Mouse (Mus musculus): Measurements from ENCODE around the gene Pgpep1. TPM values are rescaled to one million over a fixed set of nuclear protein-coding genes. Genes with fewer than 3 reads are reported as not detected.
A peak's percentile ranks its signal among the peaks of the same experiment; 100 is the strongest.

Gene Pgpep1
- polyA plus RNA-seq, 1 experiment from 2014 or later = 67.7 TPM

DNA sequence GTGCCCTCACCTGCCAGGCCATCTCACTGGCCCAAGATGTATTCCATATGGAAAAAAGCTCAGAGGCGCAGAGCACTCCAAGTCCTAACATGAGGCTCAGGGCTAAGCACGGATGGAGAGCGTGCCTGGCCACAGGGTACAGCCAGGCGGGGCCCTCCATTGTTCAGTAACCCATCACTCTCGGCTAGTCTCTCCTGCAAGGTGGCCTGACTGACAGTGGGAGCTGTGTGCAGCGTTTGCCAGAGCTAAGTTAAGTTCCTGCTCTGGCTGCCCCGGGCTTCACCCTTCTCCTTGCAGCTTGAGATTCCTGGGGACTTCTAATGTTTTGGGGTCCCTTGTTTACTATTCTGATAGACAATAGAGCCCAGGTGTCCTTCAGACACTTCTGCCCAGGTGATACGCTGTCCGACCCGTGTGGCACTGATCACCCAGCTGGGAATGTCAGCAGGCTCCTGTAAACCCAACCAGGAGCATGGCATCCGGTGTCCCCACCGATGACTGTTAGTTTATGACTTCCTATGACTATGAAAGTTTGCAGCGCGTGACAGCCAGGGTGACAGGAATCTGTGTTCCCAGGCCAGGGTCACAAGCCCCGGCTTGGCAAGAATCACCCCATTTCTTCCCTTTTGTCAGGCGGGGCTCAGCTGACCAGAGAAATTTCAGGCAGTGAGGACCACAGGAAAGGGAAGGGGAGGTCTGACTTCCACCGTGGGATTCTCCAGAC is 14.5 kb downstream of the Pgpep1 start:
- Histone ChIP-seq H3K4me1 (ENCODE audit: control insufficient read depth, insufficient read depth, low read length) (peaks cover 32% of the 10 kb centered on the region), H3K9ac (replicated peaks; ENCODE audit: low read depth, low read length) (no peak overlapping the region), H3K4me3 (ENCODE audit: low read depth, low read length) (no peak overlapping the region), H3K4me2 (replicated peaks; ENCODE audit: low read depth, low read length) (no peak overlapping the region), H3K27ac (ENCODE audit: low read length) (no peak overlapping the region), H3K36me3 (ENCODE audit: control insufficient read depth, insufficient read depth, low read length) (peaks cover 9% of the 10 kb centered on the region; the same call in 1 of the 2 replicates), H3K9me3 (ENCODE audit: control insufficient read depth, low read depth, low read length) (no peaks in the 10 kb centered on the region), H3K27me3 (ENCODE audit: control insufficient read depth, insufficient read depth, low read length) (no peaks in the 10 kb centered on the region)
- 55% methylated on average over 17 of the region's 17 CpGs for WGBS
- ATAC-seq (ENCODE audit: insufficient number of reproducible peaks, insufficient read depth, low FRiP score, low read depth) = no peak

DNA sequence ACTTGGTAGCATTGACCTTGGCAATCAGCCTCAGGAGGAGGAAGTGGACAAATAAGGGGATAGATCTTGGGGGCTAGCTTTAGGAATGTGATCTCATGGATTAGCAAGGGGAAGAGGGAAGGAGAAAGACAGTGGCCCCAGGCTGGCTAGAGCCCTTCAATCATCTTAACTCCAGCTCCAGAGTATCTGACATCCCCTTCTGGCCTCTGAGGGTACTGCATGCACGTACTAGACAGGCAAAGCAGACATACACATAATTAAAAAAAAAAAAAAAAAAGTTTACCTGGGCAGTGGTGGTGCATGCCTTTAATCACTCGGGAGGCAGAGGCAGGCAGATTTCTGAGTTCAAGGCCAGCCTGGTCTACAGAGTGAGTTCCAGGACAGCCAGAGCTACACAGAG is 16.1 kb downstream of the Pgpep1 start:
- H3K4me3 ChIP-seq (ENCODE audit: low read depth, low read length) = no peak overlapping the region
- H3K9ac ChIP-seq (replicated peaks; ENCODE audit: low read depth, low read length) = no peak overlapping the region
- no peak overlapping the region for H3K4me2 ChIP-seq (replicated peaks; ENCODE audit: low read depth, low read length)
- no peaks in the 10 kb centered on the region for H3K9me3 ChIP-seq (ENCODE audit: control insufficient read depth, low read depth, low read length)
- H3K27ac ChIP-seq (ENCODE audit: low read length) = no peak overlapping the region
- 79% methylated on average over 2 of the region's 2 CpGs for WGBS
- no peaks in the 10 kb centered on the region for H3K27me3 ChIP-seq (ENCODE audit: control insufficient read depth, insufficient read depth, low read length)
- no peak for ATAC-seq (ENCODE audit: insufficient number of reproducible peaks, insufficient read depth, low FRiP score, low read depth)
- peaks cover 24% of the 10 kb centered on the region; the same call in 1 of the 2 replicates for H3K4me1 ChIP-seq (ENCODE audit: control insufficient read depth, insufficient read depth, low read length)
- H3K36me3 ChIP-seq (ENCODE audit: control insufficient read depth, insufficient read depth, low read length) = no peaks in the 10 kb centered on the region

DNA sequence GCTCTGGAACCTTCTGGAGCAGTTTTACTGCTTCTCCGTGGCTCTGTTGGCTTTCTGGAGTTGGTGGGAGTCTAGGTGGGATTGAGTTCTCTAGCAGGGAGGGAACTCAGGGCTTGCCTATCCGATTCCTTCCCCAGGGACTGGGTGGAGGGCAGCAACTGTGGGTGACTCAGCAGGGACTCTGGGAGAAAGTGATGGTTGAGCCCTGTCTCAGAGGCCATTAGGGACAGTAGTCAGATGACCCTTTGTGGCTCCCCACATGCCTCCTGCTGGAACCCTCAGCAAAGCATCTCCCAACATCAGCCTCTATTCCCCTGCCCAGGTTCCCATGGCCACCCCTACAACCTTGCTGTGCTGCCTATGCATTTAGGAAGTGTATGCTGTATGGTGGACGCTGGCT is 17.2 kb downstream of the Pgpep1 start:
- Histone ChIP-seq H3K9ac (replicated peaks; ENCODE audit: low read depth, low read length) (no peak overlapping the region), H3K36me3 (ENCODE audit: control insufficient read depth, insufficient read depth, low read length) (no peaks in the 10 kb centered on the region), H3K4me2 (replicated peaks; ENCODE audit: low read depth, low read length) (no peak overlapping the region), H3K4me1 (ENCODE audit: control insufficient read depth, insufficient read depth, low read length) (peaks cover 18% of the 10 kb centered on the region; the same call in 1 of the 2 replicates), H3K27me3 (ENCODE audit: control insufficient read depth, insufficient read depth, low read length) (no peaks in the 10 kb centered on the region), H3K27ac (ENCODE audit: low read length) (no peak overlapping the region), H3K9me3 (ENCODE audit: control insufficient read depth, low read depth, low read length) (no peaks in the 10 kb centered on the region), H3K4me3 (ENCODE audit: low read depth, low read length) (no peak overlapping the region)
- 58% methylated on average over 3 of the region's 3 CpGs for WGBS
- no peak for ATAC-seq (ENCODE audit: insufficient number of reproducible peaks, insufficient read depth, low FRiP score, low read depth)

DNA sequence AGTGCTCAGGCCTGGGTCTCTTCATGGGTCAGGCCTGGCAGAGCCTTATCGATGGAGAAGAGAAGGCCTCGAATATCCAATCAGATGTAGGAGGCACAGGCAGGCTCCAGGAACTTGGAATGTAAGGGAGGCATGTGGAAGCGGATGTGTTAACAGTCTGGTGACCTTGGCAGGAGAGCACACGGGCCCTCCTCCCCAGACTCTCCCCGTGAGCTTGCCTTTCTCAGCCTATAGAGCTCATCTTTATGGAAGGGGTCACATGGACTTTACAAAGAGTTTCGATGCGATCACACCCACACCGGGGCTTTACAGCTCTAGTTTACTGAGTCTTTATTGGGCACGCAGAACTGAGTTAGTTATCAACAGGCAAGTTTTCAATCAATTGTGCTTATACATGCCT is 21.4 kb downstream of the Pgpep1 start:
- Histone ChIP-seq H3K4me2 (replicated peaks; ENCODE audit: low read depth, low read length) (no peak overlapping the region), H3K9ac (replicated peaks; ENCODE audit: low read depth, low read length) (no peak overlapping the region), H3K9me3 (ENCODE audit: control insufficient read depth, low read depth, low read length) (no peaks in the 10 kb centered on the region), H3K4me3 (ENCODE audit: low read depth, low read length) (no peak overlapping the region), H3K36me3 (ENCODE audit: control insufficient read depth, insufficient read depth, low read length) (no peaks in the 10 kb centered on the region), H3K27ac (ENCODE audit: low read length) (no peak overlapping the region), H3K27me3 (ENCODE audit: control insufficient read depth, insufficient read depth, low read length) (no peaks in the 10 kb centered on the region), H3K4me1 (ENCODE audit: control insufficient read depth, insufficient read depth, low read length) (peaks cover 17% of the 10 kb centered on the region; the same call in 1 of the 2 replicates)
- WGBS = 65% methylated on average over 9 of the region's 9 CpGs
- no peak for ATAC-seq (ENCODE audit: insufficient number of reproducible peaks, insufficient read depth, low FRiP score, low read depth)

DNA sequence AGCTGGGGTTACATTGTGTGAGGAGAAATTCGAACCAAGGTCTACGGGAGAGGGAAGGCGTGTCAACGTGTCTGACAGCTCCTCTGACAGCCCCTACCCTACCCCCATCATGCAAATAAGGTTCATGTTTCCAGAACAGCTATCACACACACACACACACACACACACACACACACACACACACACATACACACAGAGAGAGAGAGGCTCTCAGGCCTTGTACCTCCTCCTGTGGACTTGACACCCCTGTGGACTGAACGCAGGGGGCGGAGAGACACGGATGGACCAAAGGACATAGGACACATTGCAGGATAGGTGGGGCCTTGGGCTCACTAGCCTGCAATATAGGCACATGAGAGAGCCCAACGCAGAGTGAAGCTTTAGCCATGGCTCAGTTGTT is 23.4 kb downstream of the Pgpep1 start:
- Histone ChIP-seq H3K4me1 (ENCODE audit: control insufficient read depth, insufficient read depth, low read length) (peaks cover 17% of the 10 kb centered on the region; the same call in 1 of the 2 replicates), H3K27ac (ENCODE audit: low read length) (no peak overlapping the region), H3K4me2 (replicated peaks; ENCODE audit: low read depth, low read length) (no peak overlapping the region), H3K4me3 (ENCODE audit: low read depth, low read length) (no peak overlapping the region), H3K9me3 (ENCODE audit: control insufficient read depth, low read depth, low read length) (no peaks in the 10 kb centered on the region), H3K27me3 (ENCODE audit: control insufficient read depth, insufficient read depth, low read length) (no peaks in the 10 kb centered on the region), H3K9ac (replicated peaks; ENCODE audit: low read depth, low read length) (no peak overlapping the region), H3K36me3 (ENCODE audit: control insufficient read depth, insufficient read depth, low read length) (no peaks in the 10 kb centered on the region)
- ATAC-seq (ENCODE audit: insufficient number of reproducible peaks, insufficient read depth, low FRiP score, low read depth) = no peak
- 58% methylated on average over 8 of the region's 8 CpGs for WGBS

DNA sequence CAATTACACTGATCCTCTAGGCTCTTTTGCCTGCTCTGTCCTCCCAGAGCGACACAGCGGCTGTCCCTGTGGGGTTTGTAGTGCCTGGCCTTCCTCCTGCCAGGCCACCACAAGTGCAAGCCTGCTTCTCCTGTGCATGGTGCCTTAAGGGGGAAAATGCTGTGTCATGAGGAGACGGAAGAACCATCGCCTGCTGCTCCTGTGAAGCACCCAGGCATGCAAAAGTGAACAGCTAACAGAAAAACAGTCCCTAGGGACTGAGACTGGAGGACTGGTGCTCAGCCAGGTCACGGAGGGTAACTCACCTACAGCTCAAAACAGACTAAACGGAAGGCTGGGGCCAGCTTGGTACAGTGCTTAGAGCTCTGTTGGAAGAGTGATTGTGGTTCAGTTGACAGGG is 24.7 kb downstream of the Pgpep1 start:
- WGBS = 86% methylated on average over 6 of the region's 6 CpGs
- Histone ChIP-seq H3K4me1 (ENCODE audit: control insufficient read depth, insufficient read depth, low read length) (peaks cover 30% of the 10 kb centered on the region), H3K4me3 (ENCODE audit: low read depth, low read length) (no peak overlapping the region), H3K27me3 (ENCODE audit: control insufficient read depth, insufficient read depth, low read length) (no peaks in the 10 kb centered on the region), H3K27ac (ENCODE audit: low read length) (no peak overlapping the region), H3K9ac (replicated peaks; ENCODE audit: low read depth, low read length) (no peak overlapping the region), H3K9me3 (ENCODE audit: control insufficient read depth, low read depth, low read length) (no peaks in the 10 kb centered on the region), H3K36me3 (ENCODE audit: control insufficient read depth, insufficient read depth, low read length) (no peaks in the 10 kb centered on the region), H3K4me2 (replicated peaks; ENCODE audit: low read depth, low read length) (no peak overlapping the region)
- ATAC-seq (ENCODE audit: insufficient number of reproducible peaks, insufficient read depth, low FRiP score, low read depth) = no peak

DNA sequence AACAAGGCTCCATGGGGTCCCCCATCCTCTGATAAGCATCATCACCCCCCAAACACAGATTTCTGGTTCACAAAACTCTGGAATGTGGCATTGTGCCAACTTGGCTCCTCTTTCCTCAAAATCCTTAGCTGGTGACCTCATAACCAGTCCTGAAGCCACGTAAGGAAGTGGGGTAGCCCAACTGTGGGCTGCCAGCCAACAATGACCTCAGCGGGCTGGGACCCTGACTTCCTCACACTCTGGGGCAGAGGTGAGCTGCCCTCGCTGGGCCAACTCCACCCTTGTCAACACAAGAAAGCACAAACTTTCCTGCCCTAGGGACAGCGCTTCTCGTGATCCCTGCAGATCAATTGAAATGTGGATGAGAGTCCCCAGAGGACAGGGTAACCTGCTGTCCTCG is 26.1 kb downstream of the Pgpep1 start:
- Histone ChIP-seq H3K4me1 (ENCODE audit: control insufficient read depth, insufficient read depth, low read length) (peaks cover 35% of the 10 kb centered on the region), H3K36me3 (ENCODE audit: control insufficient read depth, insufficient read depth, low read length) (no peaks in the 10 kb centered on the region), H3K27me3 (ENCODE audit: control insufficient read depth, insufficient read depth, low read length) (no peaks in the 10 kb centered on the region), H3K9me3 (ENCODE audit: control insufficient read depth, low read depth, low read length) (no peaks in the 10 kb centered on the region), H3K27ac (ENCODE audit: low read length) (no peak overlapping the region), H3K9ac (replicated peaks; ENCODE audit: low read depth, low read length) (no peak overlapping the region), H3K4me2 (replicated peaks; ENCODE audit: low read depth, low read length) (no peak overlapping the region), H3K4me3 (ENCODE audit: low read depth, low read length) (no peak overlapping the region)
- ATAC-seq (ENCODE audit: insufficient number of reproducible peaks, insufficient read depth, low FRiP score, low read depth) = no peak
- 52% methylated on average over 6 of the region's 6 CpGs for WGBS

DNA sequence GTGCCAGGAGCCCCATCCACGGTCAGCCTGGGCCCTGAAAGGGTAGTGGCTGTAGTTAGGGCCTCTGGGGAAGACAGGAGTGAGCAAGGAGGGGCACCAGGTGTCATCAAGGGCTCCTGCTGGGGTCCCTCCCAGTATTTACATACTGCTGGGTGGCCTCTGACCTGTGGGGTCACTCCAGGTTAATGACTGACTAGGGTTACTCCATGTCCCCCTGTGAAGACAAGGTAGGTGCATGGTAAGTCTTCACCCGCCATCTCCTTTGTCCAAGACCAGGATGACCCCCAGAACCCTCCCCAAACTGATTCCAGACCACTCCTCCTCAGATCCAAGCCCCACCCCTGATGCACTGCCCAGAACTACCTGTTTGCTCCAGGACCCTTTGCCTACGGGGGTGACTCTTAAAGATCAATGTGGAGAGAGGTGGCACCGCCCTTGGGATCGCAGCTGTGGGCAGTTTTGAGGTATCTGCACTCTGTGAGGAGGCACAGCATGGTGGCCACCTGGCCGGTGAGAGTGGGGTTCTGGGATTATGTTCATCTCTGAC is 27.8 kb downstream of the Pgpep1 start, which contains the start of gene Gdf15:
TSS of gene Gdf15 (minus strand) at position 111 of the 547 bp plus-strand sequence.
- Histone ChIP-seq H3K9ac (replicated peaks; ENCODE audit: low read depth, low read length) (no peak within 1 kb of the TSS), H3K27me3 (ENCODE audit: control insufficient read depth, insufficient read depth, low read length) (no peaks in the 10 kb centered on the region), H3K4me3 (ENCODE audit: low read depth, low read length) (no peak within 1 kb of the TSS), H3K4me2 (replicated peaks; ENCODE audit: low read depth, low read length) (0 out of 2 replicates have a peak within 1 kb of the TSS, but pooled peaks have one; percentile 14), H3K9me3 (ENCODE audit: control insufficient read depth, low read depth, low read length) (no peaks in the 10 kb centered on the region), H3K4me1 (ENCODE audit: control insufficient read depth, insufficient read depth, low read length) (peaks cover 29% of the 10 kb centered on the region), H3K27ac (ENCODE audit: low read length) (no peak within 1 kb of the TSS), H3K36me3 (ENCODE audit: control insufficient read depth, insufficient read depth, low read length) (no peaks in the 10 kb centered on the region)
- WGBS = 64% methylated on average over 6 of the region's 6 CpGs
- no peak for ATAC-seq (ENCODE audit: insufficient number of reproducible peaks, insufficient read depth, low FRiP score, low read depth)
